Mouse (Mus musculus) thymus, postnatal 14 days (tissue): ENCODE measurements around the gene Stra6.

Source experiments
- DNase-seq: peaks from one replicate; pipeline ENCODE4 v3.0.0; 2021

Gene Stra6

GRCm38 (mm10) chr9:58135921-58136321, 72.3 kb downstream of the Stra6 start:
- no peak for DNase-seq

DNA sequence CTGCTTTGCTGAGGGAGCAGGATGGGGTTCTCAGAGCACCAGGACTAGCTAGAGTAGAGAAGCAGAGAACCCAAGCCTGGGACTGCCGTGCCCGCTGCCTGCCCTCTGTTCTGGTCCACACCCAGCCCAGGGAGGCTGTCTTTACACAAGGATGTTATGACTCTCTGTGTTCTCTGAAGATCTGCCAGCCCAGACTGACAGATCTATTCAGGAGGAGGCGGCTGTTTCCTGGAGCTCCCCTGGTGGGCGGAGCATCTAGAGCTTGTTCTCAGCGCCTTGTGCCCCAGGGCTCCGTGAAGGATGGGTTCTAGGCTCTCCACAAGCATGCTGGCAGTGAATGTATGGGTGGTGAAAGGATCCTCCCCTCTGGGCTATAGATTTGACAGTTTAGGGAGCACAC, 76.4 kb downstream of the Stra6 start:
- peak; percentile 64 for DNase-seq

DNA sequence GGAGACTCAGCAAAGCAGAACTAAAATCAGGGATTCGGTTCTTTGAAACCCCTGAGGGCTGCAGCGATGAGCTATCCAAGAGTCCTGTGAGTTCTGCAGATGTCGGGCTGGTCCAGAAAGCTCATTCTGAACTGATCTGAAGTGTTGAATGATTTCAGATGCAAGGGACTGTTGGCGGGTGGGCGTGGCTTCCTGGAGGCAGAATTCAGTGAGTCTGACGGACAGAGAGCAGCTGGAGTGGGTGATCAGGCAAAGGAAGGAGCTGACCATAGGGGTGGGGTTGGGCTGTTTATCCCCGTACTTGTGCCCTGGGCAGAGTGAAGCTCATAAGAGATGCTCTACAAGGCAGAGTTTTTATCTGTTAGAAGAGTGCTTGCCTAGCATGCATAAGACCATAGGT, 79.8 kb downstream of the Stra6 start:
- DNase-seq, result no peak

DNA sequence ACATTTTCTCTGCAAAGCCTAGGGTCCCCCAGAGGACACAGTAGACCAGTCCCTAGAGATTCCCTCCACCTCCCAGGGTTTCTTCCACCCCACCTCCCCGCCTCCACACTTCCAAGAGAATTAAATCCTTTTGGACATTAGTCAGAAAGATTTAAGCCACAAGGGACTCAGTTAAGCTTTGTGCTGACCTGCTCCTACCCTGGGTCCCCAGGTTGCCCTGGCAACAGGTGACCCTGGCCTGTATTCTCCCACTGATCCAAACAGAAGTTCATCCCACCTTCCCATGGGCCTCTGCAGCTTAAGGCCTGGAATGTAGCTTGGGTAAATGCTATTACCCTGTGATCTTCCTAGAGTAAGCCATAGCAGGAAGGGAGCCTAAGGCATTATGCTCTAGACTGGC, 81.1 kb downstream of the Stra6 start:
- DNase-seq, result no peak

DNA sequence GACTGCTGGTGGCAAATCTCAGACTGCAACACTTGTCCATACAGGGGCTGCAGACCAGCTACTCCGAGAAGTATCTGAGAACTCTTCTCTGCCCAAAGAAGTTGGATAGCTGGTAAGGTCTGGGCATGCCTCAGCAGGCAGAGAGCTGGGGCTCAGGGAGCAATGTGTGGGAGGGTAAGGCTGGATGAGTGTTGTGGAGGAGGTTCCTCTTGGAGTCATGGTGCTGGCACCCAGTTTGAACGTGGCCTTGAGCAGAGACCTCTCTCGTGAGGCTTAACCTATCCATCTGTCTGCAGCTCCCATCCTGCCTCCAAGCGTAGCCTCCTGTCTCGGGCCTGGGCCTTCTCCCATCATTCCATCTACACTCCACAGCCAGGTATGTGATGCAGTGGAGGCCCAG, 81.8 kb downstream of the Stra6 start:
- no peak for DNase-seq

- DNase-seq, result no peak
These were observed 85.2 kb downstream of the Stra6 start for GRCm38 (mm10) chr9:58148806-58149205.

DNA sequence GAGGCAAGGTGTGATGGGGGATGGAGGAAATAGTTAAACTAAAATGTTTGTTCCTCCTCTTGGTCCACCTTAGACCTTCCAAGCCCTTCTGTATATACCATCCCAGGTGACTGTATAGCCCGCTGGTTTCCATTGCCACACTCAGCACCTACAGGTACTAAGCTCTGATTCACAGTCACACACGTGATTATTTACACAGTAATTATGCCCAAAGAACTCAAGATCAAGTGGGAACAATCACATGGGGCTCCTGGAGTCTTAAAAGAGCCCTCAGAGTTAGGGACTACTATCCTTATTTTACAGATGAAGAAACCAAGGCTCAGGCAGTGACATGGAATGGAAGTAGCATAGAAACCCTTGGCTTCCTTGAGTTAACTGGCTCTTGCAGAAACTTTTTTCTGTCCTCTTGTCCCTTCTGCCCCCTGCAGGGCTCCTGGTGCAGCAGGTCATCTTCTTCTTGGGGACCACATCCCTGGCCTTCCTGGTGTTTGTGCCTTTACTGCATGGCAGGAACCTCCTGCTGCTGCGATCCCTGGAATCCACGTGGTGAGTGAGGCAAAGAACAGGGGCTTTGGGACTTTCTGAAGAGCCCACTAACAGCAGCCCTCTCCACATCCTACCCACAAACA, 87.3 kb downstream of the Stra6 start:
- DNase-seq, result peak; percentile 50

DNA sequence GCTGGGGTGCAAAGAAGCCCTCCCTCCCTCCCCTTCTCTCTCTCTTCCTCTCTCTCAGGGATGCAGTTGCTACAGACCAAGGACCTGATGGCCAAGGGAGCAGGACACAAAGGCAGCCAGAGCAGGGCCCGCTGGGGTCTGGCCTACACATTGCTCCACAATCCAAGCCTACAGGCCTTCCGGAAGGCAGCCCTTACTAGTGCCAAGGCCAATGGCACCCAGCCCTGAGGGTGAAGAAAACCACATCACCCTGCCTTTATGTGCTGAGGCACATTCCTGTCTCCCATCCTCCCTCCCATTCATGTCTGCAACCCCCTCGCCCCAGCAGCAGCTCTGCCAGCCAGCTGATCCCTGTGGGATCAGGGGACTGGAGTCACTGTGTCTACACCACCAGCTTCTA, 89.5 kb downstream of the Stra6 start:
- DNase-seq, result no peak

GRCm38 (mm10) chr9:58155366-58155765, 91.8 kb downstream of the Stra6 start:
- no peak for DNase-seq

GRCm38 (mm10) chr9:58156819-58157560, 93.4 kb downstream of the Stra6 start:
- DNase-seq, result peak; percentile 18

DNA sequence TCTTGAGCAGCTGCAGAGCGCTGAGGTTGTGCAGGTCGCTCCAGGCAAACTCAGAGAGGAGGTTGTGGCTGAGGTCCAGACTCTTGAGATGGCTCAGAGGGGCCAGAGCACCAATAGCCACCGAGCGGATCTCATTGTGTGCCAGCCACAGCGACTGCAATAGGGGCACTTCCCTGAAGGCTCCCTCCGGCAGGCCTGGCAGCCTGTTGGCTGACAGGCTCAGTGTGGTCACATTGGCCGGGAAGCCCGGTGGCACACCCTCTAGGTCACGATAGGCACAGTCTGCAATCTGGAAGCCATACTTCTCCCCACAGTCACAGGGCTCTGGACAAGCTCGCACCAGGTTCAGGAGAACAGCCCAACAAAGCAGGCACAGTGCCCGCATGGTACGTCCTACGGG, 94.2 kb downstream of the Stra6 start:
- DNase-seq, result no peak

DNA sequence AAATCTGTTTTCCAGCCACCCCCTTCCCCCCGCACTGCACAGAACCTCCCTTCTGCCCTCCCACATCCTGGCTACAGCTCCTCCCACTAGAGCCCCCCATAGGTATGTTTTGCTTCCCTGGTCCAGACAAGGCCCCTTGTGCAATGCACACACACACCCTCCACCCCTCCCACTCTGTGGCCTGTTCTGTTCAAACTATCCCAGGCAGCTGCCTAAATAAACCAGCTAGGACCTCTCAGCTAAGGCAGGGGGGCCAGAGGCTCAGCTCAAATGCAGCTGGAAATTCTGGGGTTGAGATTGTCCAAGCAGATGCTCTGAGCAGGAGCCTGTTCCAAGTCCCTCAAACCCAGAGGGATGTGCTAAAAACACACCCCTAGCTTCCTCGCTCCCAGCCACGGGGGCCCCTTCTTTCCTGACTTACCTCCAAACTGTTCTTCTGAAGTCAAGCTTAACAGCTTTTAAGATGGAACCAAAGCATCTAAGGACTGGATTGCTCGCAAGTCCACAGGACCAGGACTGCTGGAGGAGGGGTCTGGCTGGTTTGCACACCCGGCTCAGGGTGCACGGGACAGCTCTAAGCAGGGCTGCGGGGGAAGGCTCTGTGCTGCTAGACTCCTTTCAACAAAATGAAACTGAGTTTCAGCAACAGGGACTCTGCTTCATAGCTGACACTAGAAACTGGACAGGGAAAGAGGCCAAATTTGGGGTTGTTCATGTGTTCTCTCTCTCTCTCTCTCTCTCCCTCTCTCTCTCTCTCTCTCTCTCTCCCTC, 95.1 kb downstream of the Stra6 start:
- peak; percentile 31 for DNase-seq

- no peak for DNase-seq
These were observed 96.3 kb downstream of the Stra6 start for GRCm38 (mm10) chr9:58159855-58160254.

DNA sequence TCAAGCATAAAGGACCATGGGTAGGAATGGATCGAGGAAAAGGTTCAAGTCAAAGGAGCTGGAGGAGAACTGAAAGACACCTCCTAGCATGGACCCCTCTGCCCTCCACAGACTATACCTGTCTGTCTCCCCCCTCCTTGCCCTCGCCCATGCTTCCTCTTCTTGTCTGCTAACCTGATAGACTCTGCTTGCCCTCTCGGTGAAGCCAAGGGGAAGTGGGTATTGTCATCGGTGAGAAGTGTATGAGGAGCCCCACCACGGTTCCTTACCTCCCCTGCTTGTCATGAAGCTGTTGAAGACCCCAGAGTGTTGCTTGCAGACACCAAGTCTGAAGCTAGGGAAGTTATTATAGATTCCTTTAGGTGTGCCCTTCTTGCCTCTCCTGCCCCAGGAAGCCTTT, 96.7 kb downstream of the Stra6 start:
- peak; percentile 13 for DNase-seq

- DNase-seq, result no peak
These were observed 98.6 kb downstream of the Stra6 start for GRCm38 (mm10) chr9:58162173-58162572.

- no peak for DNase-seq
These were observed 99.6 kb downstream of the Stra6 start for GRCm38 (mm10) chr9:58163146-58163545.

DNA sequence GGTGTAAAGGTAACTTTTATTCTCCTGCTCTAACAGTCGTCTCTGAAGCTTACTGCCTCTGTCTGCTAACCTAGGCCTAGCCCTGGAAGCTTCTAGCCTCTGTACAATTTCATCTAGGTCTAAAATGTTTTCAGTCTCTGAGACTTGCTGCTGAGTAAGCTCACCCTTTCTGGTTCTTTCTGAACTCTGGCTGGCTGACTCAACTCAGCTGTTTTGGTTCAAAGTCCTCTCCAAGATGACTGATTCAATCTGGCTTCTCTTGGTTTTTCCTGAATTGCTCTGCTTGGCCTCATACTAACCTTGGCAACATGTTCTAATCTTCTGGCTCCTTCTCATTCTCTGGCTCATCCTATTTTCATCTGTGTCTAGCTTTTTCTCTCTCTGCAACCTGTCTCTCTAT, 102.2 kb downstream of the Stra6 start:
- no peak for DNase-seq

GRCm38 (mm10) chr9:58168880-58169279, 105.3 kb downstream of the Stra6 start:
- no peak for DNase-seq

- DNase-seq, result no peak
These were observed 105.8 kb downstream of the Stra6 start for GRCm38 (mm10) chr9:58169426-58169825.

DNA sequence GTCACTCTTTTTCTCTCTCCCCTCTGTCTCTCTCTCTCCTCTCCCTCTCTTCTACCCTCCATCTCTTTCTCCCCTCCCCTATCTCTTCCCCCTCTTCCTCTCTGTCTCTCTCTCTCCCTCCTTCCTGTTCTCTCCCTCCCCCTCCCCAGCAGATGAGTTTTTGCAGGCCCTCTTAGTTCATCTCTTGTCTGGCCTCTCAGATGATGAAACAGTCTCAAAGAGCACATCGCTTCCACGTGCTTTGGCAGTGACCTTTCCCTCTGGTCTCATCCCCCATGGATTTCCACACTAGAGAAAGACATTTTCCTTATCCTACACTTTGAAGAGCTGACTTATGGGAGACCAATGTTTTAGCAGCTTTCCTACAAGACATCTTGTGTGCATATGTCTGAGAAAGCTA, 109.3 kb downstream of the Stra6 start:
- DNase-seq, result no peak

DNA sequence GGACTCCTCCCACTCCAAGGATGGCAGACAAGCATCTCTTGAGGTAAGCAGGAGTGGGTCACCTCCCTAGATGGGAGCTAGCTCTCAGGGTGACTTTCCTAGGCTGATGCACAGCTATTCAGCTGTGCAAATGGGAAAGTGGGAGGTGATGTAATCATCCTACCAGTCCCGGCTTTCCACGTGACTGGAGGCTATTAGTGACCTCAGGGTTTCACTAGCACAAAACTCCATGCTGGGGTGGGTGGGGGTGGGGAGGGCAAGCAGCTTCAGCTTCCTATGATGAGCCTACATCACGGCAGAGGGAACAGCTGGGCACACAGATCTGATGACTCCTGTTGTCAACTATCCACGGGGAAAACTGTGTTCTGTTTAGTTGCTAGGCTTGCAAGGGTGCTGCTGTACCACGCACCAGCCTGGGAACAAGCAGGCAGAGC, 111.2 kb downstream of the Stra6 start:
- no peak for DNase-seq

GRCm38 (mm10) chr9:58175745-58176487, 112.3 kb downstream of the Stra6 start:
- DNase-seq, result no peak

- no peak for DNase-seq
These were observed 113.6 kb downstream of the Stra6 start for GRCm38 (mm10) chr9:58177165-58177564.
